Mouse (Mus musculus): ENCODE measurements around the gene BC067074. TPM values are rescaled to one million over a fixed set of nuclear protein-coding genes. Genes with fewer than 3 reads are reported as not detected.

Gene BC067074
- polyA plus RNA-seq, 1 experiment = 6.9 TPM

DNA sequence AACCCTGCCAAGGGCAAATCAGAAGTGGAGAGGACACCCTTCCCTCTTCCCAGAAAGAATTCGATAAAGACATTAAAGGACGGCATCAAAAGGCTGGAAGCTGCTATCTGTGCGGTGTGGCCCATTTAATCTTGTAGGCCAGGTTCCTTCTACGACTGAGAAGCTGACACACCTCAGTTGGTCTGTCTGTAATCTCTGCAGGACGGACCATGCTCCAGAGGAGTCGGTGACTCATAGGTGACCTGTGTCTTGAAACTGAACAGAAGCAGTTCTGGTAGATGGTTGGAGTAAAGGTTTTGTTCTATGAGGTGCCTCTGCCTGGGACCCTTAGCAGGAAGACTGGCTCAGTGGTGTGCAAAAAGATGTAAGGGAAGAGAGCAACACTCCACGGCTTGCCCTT, 122.6 kb downstream of the BC067074 start:
- DNase-seq = no peak
- H3K27me3 ChIP-seq (replicated peaks; ENCODE audit: control insufficient read depth, insufficient read depth, low read length) = no peaks in the 10 kb centered on the region
- no peaks in the 10 kb centered on the region for H3K4me1 ChIP-seq (ENCODE audit: control insufficient read depth, insufficient read depth, low read length)
- H3K4me3 ChIP-seq (ENCODE audit: insufficient read depth, low read depth, low read length) = no peak overlapping the region
- H3K36me3 ChIP-seq (ENCODE audit: control insufficient read depth, insufficient read depth, low read length) = no peaks in the 10 kb centered on the region
- TF ChIP-seq CTCF (conservative IDR thresholded peaks at IDR 0.05; ENCODE audit: insufficient read depth, insufficient read length, low read depth, low read length) = no peak
- no peak for TF ChIP-seq POLR2A (IDR thresholded peaks at IDR 0.05; ENCODE audit: low read depth, low read length)
- 85% methylated on average over 7 of the region's 7 CpGs for WGBS
- no peak overlapping the region for H3K27ac ChIP-seq (ENCODE audit: insufficient read depth, low read depth, low read length)

DNA sequence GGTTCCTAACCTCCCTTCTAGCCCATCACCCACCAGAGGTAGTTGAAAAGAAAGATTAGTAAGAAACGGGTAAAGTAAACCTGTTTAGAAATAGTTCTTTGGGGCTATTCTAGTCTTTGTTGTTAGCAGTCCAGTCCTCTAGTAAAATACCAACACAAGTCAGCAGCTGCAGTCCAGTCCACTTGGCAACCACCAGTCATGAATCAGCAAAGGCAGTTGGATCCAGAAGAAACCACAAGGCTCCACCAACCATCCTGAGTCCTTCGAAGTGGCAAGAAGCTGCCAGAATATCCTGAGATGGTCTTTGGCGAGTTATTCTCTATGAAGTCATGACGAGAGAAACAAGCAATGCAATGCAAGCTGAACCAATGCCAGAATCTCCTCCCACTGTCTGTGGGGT, 124.0 kb downstream of the BC067074 start:
- Histone ChIP-seq H3K4me1 (ENCODE audit: control insufficient read depth, insufficient read depth, low read length) (no peaks in the 10 kb centered on the region), H3K27me3 (replicated peaks; ENCODE audit: control insufficient read depth, insufficient read depth, low read length) (no peaks in the 10 kb centered on the region), H3K4me3 (ENCODE audit: insufficient read depth, low read depth, low read length) (no peak overlapping the region), H3K27ac (ENCODE audit: insufficient read depth, low read depth, low read length) (no peak overlapping the region), H3K36me3 (ENCODE audit: control insufficient read depth, insufficient read depth, low read length) (no peaks in the 10 kb centered on the region)
- DNase-seq = no peak
- WGBS = 95% methylated on average over 4 of the region's 4 CpGs
- TF ChIP-seq POLR2A (IDR thresholded peaks at IDR 0.05; ENCODE audit: low read depth, low read length) = no peak
- no peak for TF ChIP-seq CTCF (conservative IDR thresholded peaks at IDR 0.05; ENCODE audit: insufficient read depth, insufficient read length, low read depth, low read length)

DNA sequence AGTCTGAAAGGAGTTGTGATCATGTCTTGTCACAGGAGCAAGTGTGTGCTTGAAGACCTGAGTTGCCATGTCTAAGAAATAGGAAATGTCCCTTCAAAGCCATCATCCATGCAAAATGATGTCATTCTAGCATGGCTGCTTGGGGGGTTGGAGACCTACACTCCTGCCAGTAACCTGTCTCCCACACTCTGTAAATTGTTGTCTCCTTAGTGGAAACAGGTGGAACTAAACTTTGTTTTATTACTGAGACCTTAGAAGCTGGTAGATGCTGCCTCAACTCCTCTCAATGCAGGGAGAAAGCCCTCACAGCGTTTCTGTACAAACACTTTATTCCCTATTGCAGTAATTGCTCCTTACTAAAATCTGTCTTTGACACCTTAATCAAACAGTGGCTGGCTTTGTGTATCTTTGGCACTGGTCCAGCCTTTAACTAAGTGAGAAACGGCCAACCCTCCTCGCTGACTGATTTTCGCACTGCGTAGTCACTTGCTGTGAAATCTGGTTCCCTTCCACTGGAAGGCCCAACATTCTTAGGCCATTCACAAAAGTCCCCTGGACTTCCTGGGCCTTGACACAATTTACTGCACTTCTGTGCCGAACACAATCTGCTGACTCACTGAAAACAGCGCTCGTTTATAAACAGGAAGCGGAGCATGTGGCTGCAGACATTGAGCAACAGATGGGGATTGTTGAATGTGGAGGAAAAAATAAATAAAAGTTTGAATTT, 125.0 kb downstream of the BC067074 start:
- WGBS = 25% methylated on average over 9 of the region's 9 CpGs
- Histone ChIP-seq H3K4me3 (ENCODE audit: insufficient read depth, low read depth, low read length) (no peak overlapping the region), H3K27me3 (replicated peaks; ENCODE audit: control insufficient read depth, insufficient read depth, low read length) (no peaks in the 10 kb centered on the region), H3K27ac (ENCODE audit: insufficient read depth, low read depth, low read length) (peak overlapping the region; percentile 39; the same call in 1 of the 2 replicates), H3K36me3 (ENCODE audit: control insufficient read depth, insufficient read depth, low read length) (no peaks in the 10 kb centered on the region), H3K4me1 (ENCODE audit: control insufficient read depth, insufficient read depth, low read length) (no peaks in the 10 kb centered on the region)
- no peak for TF ChIP-seq POLR2A (IDR thresholded peaks at IDR 0.05; ENCODE audit: low read depth, low read length)
- no peak for TF ChIP-seq CTCF (conservative IDR thresholded peaks at IDR 0.05; ENCODE audit: insufficient read depth, insufficient read length, low read depth, low read length)
- peak; percentile 74 for DNase-seq

DNA sequence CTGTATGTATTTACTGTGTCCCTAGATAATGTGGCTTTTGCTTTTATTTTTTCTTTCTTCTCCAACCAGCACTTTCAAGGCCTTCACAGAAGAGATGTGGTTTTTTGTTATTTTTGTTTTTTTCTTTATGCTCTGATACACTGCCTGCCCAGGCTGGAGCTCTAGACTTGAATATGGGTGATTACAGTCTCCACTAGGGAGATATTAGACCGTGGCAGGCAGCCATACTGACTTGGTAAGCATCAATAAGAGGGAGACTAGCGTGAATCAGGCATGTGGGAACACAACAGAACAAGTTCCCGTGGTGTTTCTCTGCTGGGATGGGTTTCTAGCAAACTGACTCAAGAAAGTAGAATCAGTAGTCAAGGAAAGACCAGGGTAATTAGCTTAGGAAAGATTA, 125.7 kb downstream of the BC067074 start:
- Histone ChIP-seq H3K4me3 (ENCODE audit: insufficient read depth, low read depth, low read length) (no peak overlapping the region), H3K4me1 (ENCODE audit: control insufficient read depth, insufficient read depth, low read length) (no peaks in the 10 kb centered on the region), H3K27ac (ENCODE audit: insufficient read depth, low read depth, low read length) (peak overlapping the region; percentile 64; the same call in 1 of the 2 replicates), H3K36me3 (ENCODE audit: control insufficient read depth, insufficient read depth, low read length) (no peaks in the 10 kb centered on the region), H3K27me3 (replicated peaks; ENCODE audit: control insufficient read depth, insufficient read depth, low read length) (no peaks in the 10 kb centered on the region)
- DNase-seq = no peak
- WGBS = 79% methylated on average over 3 of the region's 3 CpGs
- TF ChIP-seq CTCF (conservative IDR thresholded peaks at IDR 0.05; ENCODE audit: insufficient read depth, insufficient read length, low read depth, low read length) = no peak
- no peak for TF ChIP-seq POLR2A (IDR thresholded peaks at IDR 0.05; ENCODE audit: low read depth, low read length)

DNA sequence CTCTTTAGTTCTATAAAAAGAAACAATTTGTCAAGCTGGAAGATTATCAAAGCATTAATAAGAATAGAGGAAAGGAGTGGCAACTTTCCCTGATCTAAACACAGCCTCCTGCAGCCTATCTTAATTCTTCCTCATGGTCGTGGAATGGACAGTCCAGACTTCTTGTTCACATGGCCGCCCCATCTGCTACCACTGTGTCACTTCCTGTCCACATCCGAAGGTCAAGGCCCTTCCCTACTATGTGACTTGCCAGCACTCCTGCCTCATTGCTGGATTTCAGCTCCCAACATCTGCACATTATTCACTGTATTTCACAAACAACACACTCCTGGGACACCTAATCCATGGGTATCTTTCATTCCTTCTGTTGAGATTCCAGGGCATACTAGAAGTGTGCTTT, 128.5 kb downstream of the BC067074 start:
- H3K27me3 ChIP-seq (replicated peaks; ENCODE audit: control insufficient read depth, insufficient read depth, low read length) = no peaks in the 10 kb centered on the region
- no peaks in the 10 kb centered on the region for H3K4me1 ChIP-seq (ENCODE audit: control insufficient read depth, insufficient read depth, low read length)
- 64% methylated on average over 3 of the region's 3 CpGs for WGBS
- H3K4me3 ChIP-seq (ENCODE audit: insufficient read depth, low read depth, low read length) = no peak overlapping the region
- DNase-seq = no peak
- H3K27ac ChIP-seq (ENCODE audit: insufficient read depth, low read depth, low read length) = no peak overlapping the region
- no peaks in the 10 kb centered on the region for H3K36me3 ChIP-seq (ENCODE audit: control insufficient read depth, insufficient read depth, low read length)
- TF ChIP-seq CTCF (conservative IDR thresholded peaks at IDR 0.05; ENCODE audit: insufficient read depth, insufficient read length, low read depth, low read length) (no peak), POLR2A (IDR thresholded peaks at IDR 0.05; ENCODE audit: low read depth, low read length) (no peak)

DNA sequence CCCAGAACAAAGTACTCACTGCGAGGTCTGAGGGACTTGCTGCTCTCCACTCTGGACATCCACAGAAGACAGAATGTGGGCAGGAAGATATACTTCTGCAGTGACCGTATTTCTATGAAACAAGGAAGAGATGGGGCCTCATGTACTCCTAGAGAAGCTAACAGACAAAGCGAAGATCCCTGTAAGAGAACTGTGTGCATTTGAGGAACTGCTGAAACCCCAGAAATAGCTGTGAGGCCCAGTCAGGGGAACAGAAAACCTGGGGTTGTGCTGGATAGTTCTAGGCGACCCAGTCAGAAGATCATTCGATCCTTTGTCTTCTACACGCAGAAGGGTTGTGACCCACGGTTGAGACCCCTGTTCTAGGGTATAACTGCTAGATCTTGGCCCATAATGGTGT, 130.9 kb downstream of the BC067074 start:
- 86% methylated on average over 7 of the region's 7 CpGs for WGBS
- H3K4me1 ChIP-seq (ENCODE audit: control insufficient read depth, insufficient read depth, low read length) = no peaks in the 10 kb centered on the region
- no peaks in the 10 kb centered on the region for H3K36me3 ChIP-seq (ENCODE audit: control insufficient read depth, insufficient read depth, low read length)
- no peak for DNase-seq
- TF ChIP-seq POLR2A (IDR thresholded peaks at IDR 0.05; ENCODE audit: low read depth, low read length) (no peak), CTCF (conservative IDR thresholded peaks at IDR 0.05; ENCODE audit: insufficient read depth, insufficient read length, low read depth, low read length) (no peak)
- no peaks in the 10 kb centered on the region for H3K27me3 ChIP-seq (replicated peaks; ENCODE audit: control insufficient read depth, insufficient read depth, low read length)
- no peak overlapping the region for H3K27ac ChIP-seq (ENCODE audit: insufficient read depth, low read depth, low read length)
- no peak overlapping the region for H3K4me3 ChIP-seq (ENCODE audit: insufficient read depth, low read depth, low read length)

GRCm38 (mm10) chr13:113425907-113426306, 132.9 kb downstream of the BC067074 start:
- TF ChIP-seq POLR2A (IDR thresholded peaks at IDR 0.05; ENCODE audit: low read depth, low read length) (no peak), CTCF (conservative IDR thresholded peaks at IDR 0.05; ENCODE audit: insufficient read depth, insufficient read length, low read depth, low read length) (no peak)
- DNase-seq = no peak
- WGBS = 94% methylated on average over 4 of the region's 4 CpGs
- H3K27ac ChIP-seq (ENCODE audit: insufficient read depth, low read depth, low read length) = no peak overlapping the region
- H3K27me3 ChIP-seq (replicated peaks; ENCODE audit: control insufficient read depth, insufficient read depth, low read length) = no peaks in the 10 kb centered on the region
- H3K36me3 ChIP-seq (ENCODE audit: control insufficient read depth, insufficient read depth, low read length) = no peaks in the 10 kb centered on the region
- H3K4me3 ChIP-seq (ENCODE audit: insufficient read depth, low read depth, low read length) = no peak overlapping the region
- no peaks in the 10 kb centered on the region for H3K4me1 ChIP-seq (ENCODE audit: control insufficient read depth, insufficient read depth, low read length)

Other genes starting within 250 kb of the BC067074 start
- gene Gpx8, start 246.7 kb upstream of the BC067074 start, polyA plus RNA-seq (2012; rRNA removed) = 6.5 and 9.2 TPM in 2 replicates
- gene Gzma, start 192.2 kb upstream of the BC067074 start, polyA plus RNA-seq (2012; rRNA removed) = 0.35 and 1.1 TPM in 2 replicates
- gene Esm1, start 83.5 kb upstream of the BC067074 start, polyA plus RNA-seq (2012; rRNA removed) = 16.4 and 16.6 TPM in 2 replicates
- not detected in 2 replicates for gene Gzmk, start 67.3 kb upstream of the BC067074 start, polyA plus RNA-seq (2012; rRNA removed)